Mouse (Mus musculus) myocyte (in vitro differentiated cells): Measurements from ENCODE around the gene Timm23. TPM values are rescaled to one million over a fixed set of nuclear protein-coding genes. Genes with fewer than 3 reads are reported as not detected.

Source experiments
- H3K27me3 ChIP-seq: one replicate; pipeline ENCODE4 v1.6.1; 2011; ENCODE audit not compliant: control insufficient read depth, insufficient read depth, insufficient read length
- H3K36me3 ChIP-seq: one replicate; pipeline ENCODE4 v1.6.1; 2011; ENCODE audit not compliant: control insufficient read depth, insufficient read depth
- H3K4me2 ChIP-seq: one replicate; pipeline ENCODE4 v1.6.1; 2011; ENCODE audit warnings: low read depth, control low read depth
- H3K4me3 ChIP-seq: one replicate; pipeline ENCODE4 v1.5.1; 2011; ENCODE audit warnings: mild to moderate bottlenecking, control low read depth, moderate library complexity
- H3K79me2 ChIP-seq: one replicate; pipeline ENCODE4 v1.6.1; 2011; ENCODE audit not compliant: control insufficient read depth, insufficient read depth
- H3ac ChIP-seq: one replicate; pipeline ENCODE4 v1.6.1; 2011; ENCODE audit not compliant: control insufficient read depth, insufficient read length
- CEBPB ChIP-seq: IDR thresholded peaks from 2 replicates; pipeline ENCODE4 v1.6.1; 2011; ENCODE audit warnings: mild to moderate bottlenecking, moderate library complexity; ENCODE audit not compliant: poor library complexity, insufficient read depth, severe bottlenecking
- E2F4 ChIP-seq: IDR thresholded peaks from one replicate; pipeline ENCODE4 v1.6.1; 2011; ENCODE audit warnings: mild to moderate bottlenecking, control low read depth, moderate library complexity; ENCODE audit not compliant: insufficient read depth
- MAX ChIP-seq: IDR thresholded peaks from one replicate; pipeline ENCODE4 v1.6.1; 2011; ENCODE audit warnings: low read depth, mild to moderate bottlenecking, control low read depth
- MYOD1 ChIP-seq, 3 experiments: IDR thresholded peaks; one replicate each; pipeline ENCODE4 v1.6.1; 2011; ENCODE audit warnings: control low read depth in 2 of 3, low read depth in 2 of 3, mild to moderate bottlenecking in 2 of 3, moderate library complexity in 1 of 3; ENCODE audit not compliant: insufficient read length in 2 of 3, control insufficient read depth in 1 of 3
- MYOG ChIP-seq, 3 experiments: IDR thresholded peaks; one replicate each; pipeline ENCODE4 v1.6.1; 2011; ENCODE audit warnings: control low read depth in 2 of 3, low read depth in 2 of 3, mild to moderate bottlenecking in 2 of 3; ENCODE audit not compliant: insufficient read length in 2 of 3, control insufficient read depth in 1 of 3, insufficient read depth in 1 of 3
- POLR2A ChIP-seq: IDR thresholded peaks from one replicate; pipeline ENCODE4 v1.6.1; 2011; ENCODE audit warnings: low read depth, mild to moderate bottlenecking, control low read depth, moderate library complexity; ENCODE audit not compliant: insufficient read length
- POLR2AphosphoS2 ChIP-seq: IDR thresholded peaks from one replicate; pipeline ENCODE4 v1.6.1; 2011; ENCODE audit warnings: low read depth, control low read depth; ENCODE audit not compliant: insufficient read length
- REST ChIP-seq: IDR thresholded peaks from one replicate; pipeline ENCODE4 v1.6.1; 2011; ENCODE audit warnings: mild to moderate bottlenecking, control low read depth, moderate library complexity; ENCODE audit not compliant: insufficient read depth, insufficient read length
- SRF ChIP-seq: IDR thresholded peaks from one replicate; pipeline ENCODE4 v1.6.1; 2011; ENCODE audit warnings: low read depth; ENCODE audit not compliant: control insufficient read depth, insufficient read length
- TCF12 ChIP-seq: IDR thresholded peaks from one replicate; pipeline ENCODE4 v1.6.1; 2011; ENCODE audit warnings: mild to moderate bottlenecking, control low read depth; ENCODE audit not compliant: poor library complexity, insufficient read depth, severe bottlenecking
- TCF3 ChIP-seq: IDR thresholded peaks from one replicate; pipeline ENCODE4 v1.6.1; 2011; ENCODE audit warnings: low read depth, control low read depth; ENCODE audit not compliant: insufficient read length
- USF1 ChIP-seq: IDR thresholded peaks from one replicate; pipeline ENCODE4 v1.6.1; 2011; ENCODE audit warnings: low read depth, mild to moderate bottlenecking, control low read depth, moderate library complexity
- polyA plus RNA-seq: library from polyadenylated mRNA; unstranded; fragments of >200 nt; fragmentation: generic; extraction: Trizol; gene quantifications from one replicate; pipeline ENCODE4 v1.2.1, GENCODE M21; 2012; ENCODE audit warnings: missing spikeins

Timm23 gene
- polyA plus RNA-seq, 1 experiment = 242 TPM

DNA sequence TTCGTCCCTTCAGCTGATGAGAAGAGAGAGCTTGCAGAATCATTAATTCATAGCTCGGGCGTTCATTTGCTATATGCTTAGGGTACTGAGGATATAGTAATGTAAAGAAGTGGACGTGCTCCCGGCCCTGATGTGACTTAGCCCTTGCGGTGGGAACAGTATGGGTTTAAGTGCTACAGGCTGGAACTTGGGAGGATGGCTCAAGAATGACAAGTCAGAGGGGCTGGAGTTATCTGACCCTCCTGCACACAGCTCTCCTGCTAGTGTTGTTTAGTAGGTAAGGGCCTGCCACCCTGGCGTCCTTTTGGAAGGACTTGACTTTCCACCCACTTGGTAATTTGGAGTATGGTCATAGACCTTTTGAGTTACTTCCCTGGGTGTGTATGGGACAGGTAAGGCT, 41.1 kb downstream of the Timm23 start:
- Histone ChIP-seq H3K27me3 (no peaks in the 10 kb centered on the region), H3K79me2 (peaks cover 51% of the 10 kb centered on the region), H3K4me2 (peak overlapping the region; percentile 92), H3K36me3 (no peaks in the 10 kb centered on the region), H3ac (peak overlapping the region; percentile 87), H3K4me3 (peak overlapping the region; percentile 77)
- no peak for TF ChIP-seq REST
- TF ChIP-seq POLR2A = no peak
- TF ChIP-seq E2F4 = no peak
- TF ChIP-seq MYOD1 (IDR thresholded peaks at IDR 0.05; ENCODE audit: control insufficient read depth in 1 of 3, insufficient read length in 2 of 3, low read depth in 2 of 3) = no peak
- TF ChIP-seq SRF = no peak
- TF ChIP-seq CEBPB = no peak

DNA sequence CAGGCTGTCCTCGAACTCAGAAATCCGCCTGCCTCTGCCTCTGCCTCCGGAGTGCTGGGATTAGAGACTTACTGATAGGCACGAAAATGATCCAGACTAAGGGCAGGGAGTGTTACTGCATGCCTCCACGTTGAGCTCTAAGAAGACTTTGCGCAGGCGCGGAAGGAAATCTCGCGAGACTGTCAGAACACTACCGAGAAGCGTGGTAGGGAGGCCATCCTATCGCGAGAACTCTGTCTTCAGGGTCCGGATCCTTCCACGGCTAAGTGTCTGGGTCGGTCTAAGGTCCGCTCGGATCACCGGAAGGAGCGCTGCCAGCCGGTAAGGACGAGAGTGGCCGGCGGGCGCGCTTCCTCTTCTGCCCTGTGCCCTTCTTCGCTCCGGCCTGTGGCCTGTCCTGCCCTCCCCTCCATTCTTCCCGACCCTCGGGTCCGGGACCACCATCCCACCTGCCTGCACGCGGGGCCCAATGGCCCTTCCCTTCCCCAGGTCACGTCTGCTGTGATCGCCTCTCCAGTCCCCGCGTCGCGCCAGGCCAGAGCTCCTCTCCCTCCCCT, 41.9 kb downstream of the Timm23 start, which contains the start of gene Ncoa4:
Gene Ncoa4 (plus strand): TSS at position 176 of the 557 bp plus-strand sequence.
- H3ac ChIP-seq = peak within 1 kb of the TSS; percentile 87
- no peak for TF ChIP-seq MAX
- no peak for TF ChIP-seq MYOG (IDR thresholded peaks at IDR 0.05; ENCODE audit: control insufficient read depth in 1 of 3, insufficient read depth in 1 of 3, insufficient read length in 2 of 3, low read depth in 2 of 3)
- no peak for TF ChIP-seq TCF3
- TF ChIP-seq E2F4 = no peak
- TF ChIP-seq POLR2AphosphoS2 = peak; percentile 92
- TF ChIP-seq REST = no peak
- TF ChIP-seq CEBPB = no peak
- no peak for TF ChIP-seq TCF12
- no peak for TF ChIP-seq SRF
- peak in 1 of 3 experiments; percentile 22 for TF ChIP-seq MYOD1 (IDR thresholded peaks at IDR 0.05; ENCODE audit: control insufficient read depth in 1 of 3, insufficient read length in 2 of 3, low read depth in 2 of 3)
- TF ChIP-seq USF1 = no peak
- TF ChIP-seq POLR2A = peak; percentile 97
- H3K4me3 ChIP-seq = peak within 1 kb of the TSS; percentile 77
- no peaks in the 10 kb centered on the region for H3K27me3 ChIP-seq
- H3K36me3 ChIP-seq = no peaks in the 10 kb centered on the region
- peak within 1 kb of the TSS; percentile 92 for H3K4me2 ChIP-seq
- peaks cover 48% of the 10 kb centered on the region for H3K79me2 ChIP-seq

DNA sequence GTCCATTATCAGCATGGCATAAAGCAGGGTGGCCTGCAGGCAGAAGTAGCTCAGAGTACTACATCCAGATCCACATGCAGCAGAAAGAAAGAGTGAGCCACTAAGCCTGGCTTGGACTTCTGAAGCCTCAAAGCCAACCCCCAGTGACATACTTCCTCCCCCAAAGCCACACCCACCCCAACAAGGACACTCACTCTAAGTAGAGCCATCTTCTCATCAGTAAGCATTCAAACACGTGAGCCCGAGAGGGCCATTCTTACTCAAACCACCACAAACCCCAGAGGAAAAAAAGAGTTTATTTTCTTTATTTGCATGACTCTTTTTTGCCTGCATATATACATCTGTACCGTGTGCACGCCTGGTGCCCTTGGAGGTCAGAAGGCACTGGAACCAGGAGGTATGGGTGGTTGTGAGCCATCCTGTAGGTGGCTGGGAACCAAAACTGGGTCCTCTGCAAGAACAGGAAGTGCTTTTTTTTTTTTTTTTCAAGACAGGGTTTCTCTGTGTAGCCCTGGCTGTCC, 42.5 kb downstream of the Timm23 start:
- H3K79me2 ChIP-seq = peaks cover 42% of the 10 kb centered on the region
- H3K4me3 ChIP-seq = peak overlapping the region; percentile 77
- TF ChIP-seq TCF12 = no peak
- TF ChIP-seq USF1 = peak; percentile 8
- peak overlapping the region; percentile 69 for H3K4me2 ChIP-seq
- no peaks in the 10 kb centered on the region for H3K36me3 ChIP-seq
- H3K27me3 ChIP-seq = no peaks in the 10 kb centered on the region
- H3ac ChIP-seq = peak overlapping the region; percentile 87

DNA sequence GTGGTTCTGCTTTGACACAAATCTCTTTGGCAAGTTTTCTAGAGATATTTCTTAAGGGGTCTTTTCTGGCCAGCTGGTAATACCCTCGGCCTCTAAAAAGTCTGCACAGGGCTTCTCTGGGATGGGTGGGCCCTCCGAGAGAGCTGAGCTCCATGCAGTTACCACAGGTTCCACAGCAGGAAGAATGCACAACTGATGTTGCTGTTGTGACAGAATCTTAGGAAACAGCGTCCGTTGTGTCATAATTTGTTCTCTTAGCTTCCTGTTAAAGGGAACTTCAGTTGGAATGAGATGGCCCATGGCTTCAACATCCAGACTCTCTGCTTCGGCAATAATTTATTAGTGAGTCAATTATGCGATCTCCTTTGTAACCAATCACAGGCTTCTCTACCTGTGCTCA, 46.9 kb downstream of the Timm23 start:
- H3K36me3 ChIP-seq = no peaks in the 10 kb centered on the region
- no peak overlapping the region for H3K4me2 ChIP-seq
- H3ac ChIP-seq = no peak overlapping the region
- H3K27me3 ChIP-seq = peaks cover 14% of the 10 kb centered on the region
- no peaks in the 10 kb centered on the region for H3K79me2 ChIP-seq
- TF ChIP-seq MAX (no peak), REST (no peak), TCF3 (no peak), TCF12 (no peak), POLR2A (no peak), CEBPB (no peak), MYOG (IDR thresholded peaks at IDR 0.05; ENCODE audit: control insufficient read depth in 1 of 3, insufficient read depth in 1 of 3, insufficient read length in 2 of 3, low read depth in 2 of 3) (no peak)
- H3K4me3 ChIP-seq = no peak overlapping the region

DNA sequence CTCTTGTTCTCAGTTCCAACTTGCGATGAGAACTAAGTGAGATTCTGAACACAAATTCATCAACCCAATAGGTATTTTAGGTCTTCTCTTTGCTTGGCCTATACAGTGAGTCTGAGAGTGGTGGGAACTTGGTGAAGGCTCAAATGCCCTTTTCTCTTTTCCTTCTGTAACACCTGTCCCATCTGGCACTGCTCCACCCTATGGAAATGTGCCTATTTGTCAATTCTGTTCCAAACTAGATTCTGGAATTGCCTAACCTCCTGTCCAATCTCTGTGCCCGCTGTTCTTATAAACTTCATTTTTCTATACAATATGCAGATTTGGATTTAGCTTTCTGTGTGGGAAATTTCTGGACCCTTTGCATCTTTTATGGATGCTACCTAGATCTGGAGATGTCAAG, 48.5 kb downstream of the Timm23 start:
- peaks cover 25% of the 10 kb centered on the region for H3K27me3 ChIP-seq
- H3ac ChIP-seq = no peak overlapping the region
- H3K4me2 ChIP-seq = no peak overlapping the region
- no peaks in the 10 kb centered on the region for H3K79me2 ChIP-seq
- TF ChIP-seq TCF12 = no peak
- TF ChIP-seq MAX = no peak
- TF ChIP-seq POLR2A = no peak
- TF ChIP-seq USF1 = no peak
- TF ChIP-seq MYOG (IDR thresholded peaks at IDR 0.05; ENCODE audit: control insufficient read depth in 1 of 3, insufficient read depth in 1 of 3, insufficient read length in 2 of 3, low read depth in 2 of 3) = no peak
- no peak for TF ChIP-seq E2F4
- no peaks in the 10 kb centered on the region for H3K36me3 ChIP-seq
- H3K4me3 ChIP-seq = no peak overlapping the region
